Mouse (Mus musculus) embryonic facial prominence, embryonic 15.5 days (tissue): ENCODE data around the gene Galm. TPM values are rescaled to one million over a fixed set of nuclear protein-coding genes. Genes with fewer than 3 reads are reported as not detected.
A peak's percentile ranks its signal among the peaks of the same experiment; 100 is the strongest.
"Not testable (repeated sequence)": the region's sequence is repeated elsewhere in the genome, so short reads cannot be mapped to it uniquely, and the experiment has no call there.

Source experiments
- ATAC-seq: fragments of 200-750 bp; cut with Nextera tagmentation; 2 replicates; pipeline ENCODE4 v1.8.0; 2017; ENCODE audit warnings: low read depth, moderate TSS enrichment; ENCODE audit not compliant: insufficient number of reproducible peaks, low FRiP score, low TSS enrichment
- H3K27ac ChIP-seq: fragments of 300-500 bp; sonication (generic); replicated peaks from 2 replicates; pipeline ENCODE4 v1.5.1; 2015; ENCODE audit warnings: mild to moderate bottlenecking, inconsistent platforms
- H3K27me3 ChIP-seq: fragments of 300-500 bp; sonication (generic); 2 replicates; pipeline ENCODE4 v1.6.1; 2015; ENCODE audit warnings: inconsistent platforms
- H3K36me3 ChIP-seq: fragments of 300-500 bp; sonication (generic); 2 replicates; pipeline ENCODE4 v1.6.1; 2015; ENCODE audit warnings: mild to moderate bottlenecking, inconsistent platforms
- H3K4me1 ChIP-seq: fragments of 300-500 bp; sonication (generic); 2 replicates; pipeline ENCODE4 v1.6.1; 2015; ENCODE audit warnings: inconsistent platforms
- H3K4me2 ChIP-seq: fragments of 300-500 bp; sonication (generic); replicated peaks from 2 replicates; pipeline ENCODE4 v1.6.1; 2015; ENCODE audit warnings: mild to moderate bottlenecking, inconsistent platforms
- H3K4me3 ChIP-seq: fragments of 300-500 bp; sonication (generic); replicated peaks from 2 replicates; pipeline ENCODE4 v1.5.1; 2015; ENCODE audit warnings: mild to moderate bottlenecking, inconsistent platforms
- H3K9ac ChIP-seq: fragments of 300-500 bp; sonication (generic); 2 replicates; pipeline ENCODE4 v1.6.1; 2015; ENCODE audit warnings: inconsistent platforms
- H3K9me3 ChIP-seq: fragments of 300-500 bp; sonication (generic); replicated peaks from 2 replicates; pipeline ENCODE4 v1.6.1; 2016; ENCODE audit warnings: inconsistent platforms
- WGBS: fragments of 180-500 bp; shearing (Covaris S2); methylation state at CpG from one replicate; pipeline ENCODE4 v1.1.7; 2015; 5-methylcytosine and 5-hydroxymethylcytosine counted together
- polyA plus RNA-seq: library from polyadenylated mRNA; unstranded; fragments of >200 nt; fragmentation: Nextera tagmentation; extraction: Ambion mirVana; gene quantifications from 2 replicates; pipeline ENCODE4 v1.2.1, GENCODE M21; 2015

Galm gene
- polyA plus RNA-seq, 1 experiment from 2014 or later: 32.0 TPM

DNA sequence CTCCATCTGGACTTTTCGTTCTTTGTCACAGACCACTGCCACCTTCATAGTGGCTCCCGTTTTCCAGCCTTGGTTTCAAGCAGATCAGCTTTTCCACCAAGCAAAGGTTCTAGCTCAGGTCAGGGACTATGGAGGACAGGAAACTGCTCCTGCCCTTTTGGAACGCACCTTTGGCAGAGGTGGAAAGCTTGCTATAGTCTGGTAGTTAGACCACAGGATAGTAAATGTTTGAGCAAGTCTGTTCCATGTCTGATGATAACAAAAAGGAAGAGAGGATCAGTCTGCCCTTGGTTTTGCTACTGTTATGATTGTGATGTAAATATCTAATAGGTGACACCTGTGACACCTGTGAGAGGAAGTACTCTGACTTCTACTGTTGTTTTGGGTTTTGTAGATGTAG, 48.7 kb downstream of the Galm start:
- Histone ChIP-seq H3K9ac (no peak overlapping the region), H3K27me3 (no peaks in the 10 kb centered on the region), H3K4me2 (no peak overlapping the region), H3K4me3 (no peak overlapping the region), H3K36me3 (no peaks in the 10 kb centered on the region), H3K9me3 (no peaks in the 10 kb centered on the region), H3K27ac (no peak overlapping the region), H3K4me1 (no peaks in the 10 kb centered on the region)
- ATAC-seq: no peak
- 80% methylated on average over 3 of the region's 3 CpGs for WGBS

DNA sequence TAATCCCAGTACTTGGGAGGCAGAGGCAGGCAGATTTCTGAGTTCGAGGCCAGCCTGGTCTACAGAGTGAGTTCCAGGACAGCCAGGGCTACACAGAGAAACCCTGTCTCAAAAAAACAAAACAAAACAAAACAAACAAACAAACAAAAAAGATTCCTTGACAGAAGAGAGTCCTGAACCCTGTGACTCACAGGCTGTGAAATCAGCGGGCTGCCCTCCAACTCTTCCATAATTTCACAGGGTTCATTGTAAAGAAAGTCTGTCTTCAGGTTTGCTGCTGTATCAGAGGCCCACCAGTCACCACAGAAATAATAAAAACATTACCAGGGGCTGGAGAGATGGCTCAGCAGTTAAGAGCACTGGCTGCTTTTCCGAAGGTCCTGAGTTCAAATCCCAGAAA, 51.6 kb downstream of the Galm start:
- H3K9ac ChIP-seq, H3K27ac ChIP-seq, H3K4me1 ChIP-seq, H3K27me3 ChIP-seq, H3K9me3 ChIP-seq, H3K36me3 ChIP-seq, ATAC-seq, H3K4me2 ChIP-seq, H3K4me3 ChIP-seq: not testable (repeated sequence)
- 89% methylated on average over 3 of the region's 3 CpGs for WGBS

DNA sequence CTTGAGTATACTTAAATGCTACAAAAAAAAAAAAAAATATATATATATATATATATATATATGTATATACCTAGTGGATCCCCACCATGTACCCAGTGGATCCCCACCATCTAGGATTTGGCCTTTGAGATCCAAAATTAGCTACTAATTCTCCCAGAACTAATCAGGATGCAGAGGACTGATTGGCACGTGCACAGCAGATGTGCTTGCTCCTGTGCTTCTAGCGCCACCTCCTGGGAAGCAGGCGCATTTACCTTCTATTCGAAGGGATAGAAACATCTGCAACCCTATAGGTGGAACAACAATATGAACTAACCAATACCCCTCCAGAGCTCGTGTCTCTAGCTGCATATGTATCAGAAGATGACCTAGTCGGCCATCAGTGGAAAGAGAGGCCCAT, 52.7 kb downstream of the Galm start:
- no peak overlapping the region for H3K27ac ChIP-seq
- no peak overlapping the region for H3K9ac ChIP-seq
- no peaks in the 10 kb centered on the region for H3K27me3 ChIP-seq
- H3K36me3 ChIP-seq: no peaks in the 10 kb centered on the region
- H3K9me3 ChIP-seq: no peaks in the 10 kb centered on the region
- 1% methylated on average over 6 of the region's 6 CpGs for WGBS
- ATAC-seq: peak; percentile 64
- H3K4me3 ChIP-seq: no peak overlapping the region
- H3K4me1 ChIP-seq: no peaks in the 10 kb centered on the region
- no peak overlapping the region for H3K4me2 ChIP-seq

DNA sequence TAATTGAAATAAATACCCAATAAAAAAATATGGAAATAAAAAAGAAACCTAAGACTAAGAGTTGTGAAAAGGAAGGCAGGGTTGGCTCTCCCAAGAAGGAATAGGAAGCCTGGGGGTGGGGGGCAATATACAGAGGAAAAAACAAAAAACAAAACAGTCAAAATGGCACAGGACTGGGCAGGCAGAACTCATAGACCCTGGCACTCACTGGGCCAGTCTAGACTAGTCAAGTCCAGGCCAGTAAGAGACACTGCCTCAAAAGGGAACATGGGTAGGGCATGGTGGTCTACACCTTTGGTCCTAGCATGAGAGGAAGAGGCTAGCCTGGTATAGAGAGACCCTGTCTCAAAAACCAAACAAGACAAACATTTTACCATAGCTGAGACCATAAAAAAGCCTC, 53.2 kb downstream of the Galm start:
- no peaks in the 10 kb centered on the region for H3K36me3 ChIP-seq
- H3K4me1 ChIP-seq: no peaks in the 10 kb centered on the region
- H3K9me3 ChIP-seq: no peaks in the 10 kb centered on the region
- no peak overlapping the region for H3K27ac ChIP-seq
- H3K4me2 ChIP-seq: no peak overlapping the region
- no peaks in the 10 kb centered on the region for H3K27me3 ChIP-seq
- H3K4me3 ChIP-seq: no peak overlapping the region
- no peak for ATAC-seq
- H3K9ac ChIP-seq: no peak overlapping the region

DNA sequence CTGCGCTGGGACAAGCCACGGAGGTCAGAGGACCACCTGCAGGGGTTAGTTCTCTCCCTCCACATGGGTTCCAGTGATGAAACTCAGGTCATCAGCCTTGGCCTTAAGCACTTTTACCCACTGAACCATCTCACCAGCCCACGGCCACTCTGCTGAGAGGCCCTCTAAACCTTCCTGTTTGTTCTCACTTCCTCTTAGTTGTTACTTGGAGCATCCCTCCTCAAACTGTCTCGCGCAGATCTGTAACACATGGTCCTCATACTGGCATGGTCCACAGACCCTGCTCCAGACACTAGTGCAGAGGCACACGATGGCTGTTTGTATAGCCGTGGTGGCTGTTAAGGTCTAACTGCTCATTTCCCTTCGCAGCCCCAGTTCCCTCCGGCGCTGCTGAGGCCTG, 56.3 kb downstream of the Galm start:
- Histone ChIP-seq H3K9ac (no peak overlapping the region), H3K36me3 (no peaks in the 10 kb centered on the region; the same call in 1 of the 2 replicates), H3K9me3 (no peaks in the 10 kb centered on the region), H3K4me2 (no peak overlapping the region), H3K4me3 (no peak overlapping the region), H3K27me3 (no peaks in the 10 kb centered on the region), H3K4me1 (no peaks in the 10 kb centered on the region), H3K27ac (no peak overlapping the region)
- 81% methylated on average over 10 of the region's 10 CpGs for WGBS
- no peak for ATAC-seq

DNA sequence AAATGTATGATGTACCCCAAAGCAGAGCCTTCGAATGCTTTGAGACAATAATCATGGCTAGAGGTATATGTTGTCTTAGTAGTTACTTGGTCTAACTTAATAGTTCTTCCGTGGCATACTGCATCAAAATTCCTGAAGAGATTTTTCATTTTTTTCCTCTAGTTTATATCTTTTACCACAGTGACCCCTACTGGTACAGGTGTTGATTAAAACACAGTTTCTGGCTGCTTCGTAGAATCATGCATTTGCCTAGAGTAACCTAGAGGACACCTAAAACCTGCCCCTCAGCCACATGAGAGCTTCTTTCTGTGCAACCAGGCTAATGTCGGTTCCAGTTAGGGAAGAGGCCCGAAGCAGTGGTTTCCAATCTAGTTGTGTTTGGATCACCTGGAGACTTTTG, 65.8 kb downstream of the Galm start:
- peaks cover 26% of the 10 kb centered on the region for H3K36me3 ChIP-seq
- H3K4me3 ChIP-seq: no peak overlapping the region
- H3K9ac ChIP-seq: no peak overlapping the region
- no peaks in the 10 kb centered on the region for H3K27me3 ChIP-seq
- no peak for ATAC-seq
- no peak overlapping the region for H3K4me2 ChIP-seq
- H3K27ac ChIP-seq: no peak overlapping the region
- no peaks in the 10 kb centered on the region for H3K4me1 ChIP-seq
- no peaks in the 10 kb centered on the region for H3K9me3 ChIP-seq
- 59% methylated on average over 5 of the region's 5 CpGs for WGBS

GRCm38 (mm10) chr17:80199160-80199778, 72.0 kb downstream of the Galm start:
- no peak for ATAC-seq
- H3K4me2 ChIP-seq: no peak overlapping the region
- peaks cover 9% of the 10 kb centered on the region; the same call in 1 of the 2 replicates for H3K4me1 ChIP-seq
- H3K4me3 ChIP-seq: no peak overlapping the region
- no peak overlapping the region for H3K27ac ChIP-seq
- 87% methylated on average over 3 of the region's 3 CpGs for WGBS
- H3K9ac ChIP-seq: no peak overlapping the region
- peaks cover 56% of the 10 kb centered on the region for H3K36me3 ChIP-seq
- H3K27me3 ChIP-seq: no peaks in the 10 kb centered on the region
- H3K9me3 ChIP-seq: no peaks in the 10 kb centered on the region

GRCm38 (mm10) chr17:80205657-80206056, 78.4 kb downstream of the Galm start:
- 13% methylated on average over 5 of the region's 5 CpGs for WGBS
- H3K4me2 ChIP-seq: peak overlapping the region; percentile 72
- H3K9me3 ChIP-seq: no peaks in the 10 kb centered on the region
- peaks cover 14% of the 10 kb centered on the region for H3K4me1 ChIP-seq
- H3K9ac ChIP-seq: peak overlapping the region; percentile 98
- peaks cover 26% of the 10 kb centered on the region for H3K36me3 ChIP-seq
- H3K27ac ChIP-seq: no peak overlapping the region; the same call in 1 of the 2 replicates
- no peak for ATAC-seq
- H3K4me3 ChIP-seq: peak overlapping the region; percentile 96
- no peaks in the 10 kb centered on the region for H3K27me3 ChIP-seq

DNA sequence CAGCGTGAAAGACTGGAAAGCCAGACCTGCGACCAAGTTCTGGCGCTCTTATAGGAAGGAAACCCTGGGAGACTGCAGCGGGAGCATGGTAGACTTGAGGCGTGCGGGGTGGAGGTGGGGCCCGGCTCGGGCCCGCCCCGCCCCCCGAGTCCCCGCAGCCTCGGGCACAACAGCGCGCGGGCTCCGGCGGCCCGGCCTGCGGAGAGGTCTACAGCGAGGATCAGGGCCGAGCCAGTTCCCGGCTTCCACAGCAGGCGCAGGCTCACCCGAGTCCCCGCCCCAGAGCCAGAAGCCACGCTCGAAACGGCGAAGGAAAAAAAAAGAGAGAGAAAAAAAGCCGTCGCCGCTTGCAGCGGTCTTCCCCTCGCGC, 79.0 kb downstream of the Galm start:
- under 1% methylated on average over 36 of the region's 36 CpGs for WGBS
- Histone ChIP-seq H3K9me3 (no peaks in the 10 kb centered on the region), H3K27me3 (no peaks in the 10 kb centered on the region), H3K4me3 (peak overlapping the region; percentile 96), H3K9ac (peak overlapping the region; percentile 98), H3K36me3 (peaks cover 26% of the 10 kb centered on the region), H3K27ac (peak overlapping the region; percentile 99), H3K4me2 (peak overlapping the region; percentile 72), H3K4me1 (peaks cover 14% of the 10 kb centered on the region)
- ATAC-seq: peak; percentile 67

GRCm38 (mm10) chr17:80206671-80207581, 79.7 kb downstream of the Galm start, which contains the start of the genes Srsf7 and Ttc39d:
Srsf7 (minus strand) TSS chr17:80207307.
Ttc39d (plus strand) TSS chr17:80207460.
- Histone ChIP-seq H3K27me3 (no peaks in the 10 kb centered on the region), H3K4me3 (peak within 1 kb of the TSS; percentile 96), H3K4me2 (peak within 1 kb of the TSS; percentile 72), H3K36me3 (peaks cover 22% of the 10 kb centered on the region), H3K9me3 (no peaks in the 10 kb centered on the region), H3K27ac (peak within 1 kb of the TSS; percentile 99), H3K4me1 (peaks cover 14% of the 10 kb centered on the region), H3K9ac (peak within 1 kb of the TSS; percentile 98)
- ATAC-seq: peak; percentile 92
- WGBS: under 1% methylated on average over 94 of the region's 95 CpGs

DNA sequence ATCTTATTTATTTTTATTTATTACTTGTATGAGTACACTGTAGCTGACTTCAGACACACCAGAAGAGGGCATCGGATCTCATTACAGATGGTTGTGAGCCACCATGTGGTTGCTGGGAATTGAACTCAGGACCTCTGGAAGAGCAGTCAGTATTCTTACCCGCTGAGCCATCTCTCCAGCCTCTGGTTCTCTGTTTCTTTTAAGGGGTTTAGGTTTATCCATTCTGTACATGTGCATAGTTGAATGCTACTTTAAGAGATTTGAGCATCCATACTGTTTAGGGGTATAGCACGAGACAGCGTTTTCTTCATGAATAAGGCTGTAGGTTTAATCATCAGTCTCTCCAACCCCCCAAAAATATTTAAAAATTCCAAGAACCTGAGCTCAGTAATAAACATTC, 86.7 kb downstream of the Galm start:
- 87% methylated on average over 4 of the region's 4 CpGs for WGBS
- not testable (repeated sequence) for H3K9me3 ChIP-seq, H3K27me3 ChIP-seq, H3K4me2 ChIP-seq, H3K27ac ChIP-seq, H3K36me3 ChIP-seq, H3K4me3 ChIP-seq, H3K9ac ChIP-seq, H3K4me1 ChIP-seq, ATAC-seq
